Mouse (Mus musculus) stomach, postnatal 0 days (tissue): ENCODE results near the gene Rarres1. TPM values are rescaled to one million over a fixed set of nuclear protein-coding genes. Genes with fewer than 3 reads are reported as not detected.

Source experiments
- ATAC-seq: fragments of 200-750 bp; cut with Nextera tagmentation; 2 replicates; pipeline ENCODE4 v1.8.0; 2017; ENCODE audit not compliant: low FRiP score, low TSS enrichment
- DNase-seq: peaks from one replicate; pipeline ENCODE4 v3.0.0-alpha.2; 2016; ENCODE audit warnings: low spot score
- H3K27ac ChIP-seq: fragments of 300-500 bp; sonication (generic); replicated peaks from 2 replicates; pipeline ENCODE4 v1.5.1; 2014; ENCODE audit warnings: mild to moderate bottlenecking, control low read depth
- H3K27me3 ChIP-seq: fragments of 300-500 bp; sonication (generic); 2 replicates; pipeline ENCODE4 v1.6.1; 2014; ENCODE audit warnings: low read length; ENCODE audit not compliant: control insufficient read depth, insufficient read depth
- H3K36me3 ChIP-seq: fragments of 300-500 bp; sonication (generic); 2 replicates; pipeline ENCODE4 v1.6.1; 2014; ENCODE audit warnings: low read length, mixed read lengths; ENCODE audit not compliant: control insufficient read depth, insufficient read depth
- H3K4me1 ChIP-seq: fragments of 300-500 bp; sonication (generic); replicated peaks from 2 replicates; pipeline ENCODE4 v1.6.1; 2014; ENCODE audit warnings: antibody characterized with exemption; ENCODE audit not compliant: control insufficient read depth, insufficient read depth
- H3K4me2 ChIP-seq: fragments of 300-500 bp; sonication (generic); replicated peaks from 2 replicates; pipeline ENCODE4 v1.6.1; 2014; ENCODE audit warnings: low read depth, mild to moderate bottlenecking, control low read depth, moderate library complexity
- H3K4me3 ChIP-seq: fragments of 300-500 bp; sonication (generic); 2 replicates; pipeline ENCODE4 v1.5.1; 2014; ENCODE audit warnings: low read depth, low read length, control low read depth
- H3K9ac ChIP-seq: fragments of 300-500 bp; sonication (generic); 2 replicates; pipeline ENCODE4 v1.6.1; 2014; ENCODE audit warnings: mild to moderate bottlenecking, low read length, control low read depth, mixed read lengths
- H3K9me3 ChIP-seq: fragments of 300-500 bp; sonication (generic); 2 replicates; pipeline ENCODE4 v1.6.1; 2016; ENCODE audit warnings: low read length; ENCODE audit not compliant: control insufficient read depth
- CTCF ChIP-seq: IDR thresholded peaks from 2 replicates; pipeline ENCODE4 v1.5.1; 2016; ENCODE audit warnings: antibody characterized with exemption, low read depth, mild to moderate bottlenecking, moderate library complexity
- EP300 ChIP-seq: optimal IDR thresholded peaks from 2 replicates; pipeline ENCODE3; 2016; ENCODE audit warnings: antibody characterized with exemption
- WGBS: fragments of 180-500 bp; shearing (Covaris S2); extraction: QIAGEN DNeasy Blood & Tissue Kit; methylation state at CpG from one replicate; pipeline ENCODE4 v1.1.7; 2014; 5-methylcytosine and 5-hydroxymethylcytosine counted together
- polyA plus RNA-seq: library from polyadenylated mRNA; unstranded; fragments of >200 nt; fragmentation: Nextera tagmentation; extraction: Ambion mirVana; gene quantifications from 2 replicates; pipeline ENCODE4 v1.2.1, GENCODE M21; 2015

Rarres1 gene
- polyA plus RNA-seq, 1 experiment from 2014 or later: 3.1 TPM

DNA sequence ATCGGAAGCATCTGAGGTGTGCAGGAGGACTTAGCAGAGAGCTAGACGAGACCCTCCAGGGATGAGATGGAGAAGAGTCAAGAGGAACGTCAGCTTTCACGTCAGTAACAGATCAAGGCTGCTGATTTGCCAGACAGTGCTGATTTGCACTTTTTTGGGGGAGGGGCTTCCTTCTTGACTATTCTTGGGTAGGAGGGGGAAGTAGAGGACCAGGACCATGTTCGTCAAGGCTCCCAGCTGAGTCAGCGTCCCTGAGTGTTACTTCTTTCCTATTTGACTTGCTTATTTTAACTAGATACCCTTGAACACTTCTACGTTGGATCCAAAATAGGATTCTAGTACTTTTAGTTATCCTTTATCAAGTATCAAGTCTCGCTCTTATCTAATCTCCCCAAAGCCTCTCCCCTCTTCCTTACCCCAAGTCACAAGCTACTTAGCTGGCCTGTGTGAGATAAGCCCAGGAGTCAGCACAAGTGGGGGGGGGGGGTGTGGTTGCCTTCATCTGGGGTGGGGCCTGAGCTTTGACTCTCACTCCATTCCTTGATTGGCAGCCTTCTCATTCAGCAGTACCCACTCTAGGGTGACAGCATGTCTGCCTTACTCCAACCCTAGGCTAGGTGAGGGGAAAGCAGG is 16.4 kb downstream of the Rarres1 start:
- no peaks in the 10 kb centered on the region for H3K27me3 ChIP-seq
- no peaks in the 10 kb centered on the region for H3K9me3 ChIP-seq
- TF ChIP-seq CTCF (no peak), EP300 (no peak)
- DNase-seq (no peak), ATAC-seq (no peak)
- no peaks in the 10 kb centered on the region for H3K36me3 ChIP-seq
- H3K4me3 ChIP-seq: no peak overlapping the region
- WGBS: 86% methylated on average over 8 of the region's 8 CpGs
- H3K9ac ChIP-seq: no peak overlapping the region
- no peak overlapping the region for H3K4me2 ChIP-seq
- H3K27ac ChIP-seq: no peak overlapping the region
- H3K4me1 ChIP-seq: no peaks in the 10 kb centered on the region

DNA sequence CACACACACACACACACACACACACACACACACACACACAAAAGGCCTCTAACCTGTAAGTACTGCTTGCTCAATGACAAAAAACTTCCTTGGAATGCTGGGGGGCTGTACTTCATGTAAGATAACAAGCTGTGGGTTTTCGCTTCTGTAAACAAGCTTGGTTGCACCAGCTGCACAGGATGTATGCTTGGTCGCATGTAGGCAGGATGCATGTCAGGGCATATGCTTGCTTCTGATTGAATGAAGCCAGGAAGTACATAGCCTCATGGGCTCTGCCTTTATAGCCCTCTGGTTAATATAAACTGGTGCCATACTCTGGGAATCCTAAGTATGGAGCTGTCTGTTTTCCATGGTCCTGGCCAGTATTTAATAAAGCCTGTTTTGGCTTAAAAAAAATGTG is 17.3 kb downstream of the Rarres1 start:
- Histone ChIP-seq H3K27me3 (no peaks in the 10 kb centered on the region), H3K27ac (no peak overlapping the region), H3K36me3 (no peaks in the 10 kb centered on the region), H3K9ac (no peak overlapping the region), H3K9me3 (no peaks in the 10 kb centered on the region), H3K4me1 (no peaks in the 10 kb centered on the region), H3K4me2 (no peak overlapping the region), H3K4me3 (no peak overlapping the region)
- ATAC-seq (no peak), DNase-seq (no peak)
- TF ChIP-seq EP300 (no peak), CTCF (no peak)
- WGBS: 65% methylated on average over 2 of the region's 2 CpGs

DNA sequence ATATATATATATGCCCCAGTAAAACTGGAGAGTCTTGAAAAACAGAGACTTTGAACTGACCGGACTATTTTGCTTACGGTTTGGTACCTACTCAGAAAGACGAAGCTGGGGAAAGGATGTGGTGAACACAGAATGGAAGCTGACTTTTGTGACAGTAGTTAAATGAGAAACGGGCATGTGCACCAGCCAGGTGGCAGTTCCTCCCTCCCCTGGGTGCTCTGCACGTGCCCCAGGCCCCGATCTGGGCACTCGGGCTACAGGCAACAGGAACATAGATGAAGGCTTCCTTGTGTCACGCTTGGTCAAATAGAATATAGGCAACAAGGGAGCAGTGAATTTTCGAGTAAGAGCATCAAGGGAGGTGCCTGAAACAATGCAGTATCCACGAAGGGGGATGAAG is 19.0 kb downstream of the Rarres1 start:
- 87% methylated on average over 10 of the region's 10 CpGs for WGBS
- no peaks in the 10 kb centered on the region for H3K27me3 ChIP-seq
- H3K9ac ChIP-seq: no peak overlapping the region
- H3K4me2 ChIP-seq: no peak overlapping the region
- DNase-seq (no peak), ATAC-seq (no peak)
- no peaks in the 10 kb centered on the region for H3K9me3 ChIP-seq
- H3K4me3 ChIP-seq: no peak overlapping the region
- TF ChIP-seq EP300 (no peak), CTCF (no peak)
- no peak overlapping the region for H3K27ac ChIP-seq
- no peaks in the 10 kb centered on the region for H3K36me3 ChIP-seq
- H3K4me1 ChIP-seq: no peaks in the 10 kb centered on the region

DNA sequence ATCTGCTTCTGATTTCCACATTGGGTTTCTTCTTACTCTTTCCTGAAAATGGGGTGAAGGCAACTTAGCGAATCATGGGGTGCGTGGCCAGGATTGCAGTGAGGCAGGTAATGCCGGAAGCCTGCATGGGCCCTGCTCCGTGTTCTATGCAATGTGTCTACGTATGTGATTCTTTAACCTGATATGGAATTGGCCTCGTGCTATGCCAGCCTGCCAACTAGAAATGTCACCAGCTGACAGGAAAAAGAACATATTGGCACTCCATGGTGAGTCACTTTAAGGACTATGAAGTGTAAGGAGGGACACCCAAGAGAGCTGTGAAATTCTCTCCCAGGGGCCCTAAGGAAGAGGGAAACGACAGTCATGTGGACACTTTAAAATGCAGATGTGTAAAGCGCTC is 22.2 kb downstream of the Rarres1 start:
- Histone ChIP-seq H3K27ac (no peak overlapping the region), H3K9ac (no peak overlapping the region), H3K4me2 (no peak overlapping the region), H3K4me1 (no peaks in the 10 kb centered on the region), H3K36me3 (no peaks in the 10 kb centered on the region), H3K4me3 (no peak overlapping the region), H3K27me3 (no peaks in the 10 kb centered on the region), H3K9me3 (no peaks in the 10 kb centered on the region)
- DNase-seq: no peak
- 83% methylated on average over 8 of the region's 8 CpGs for WGBS
- TF ChIP-seq CTCF (no peak), EP300 (no peak)
- ATAC-seq: no peak

DNA sequence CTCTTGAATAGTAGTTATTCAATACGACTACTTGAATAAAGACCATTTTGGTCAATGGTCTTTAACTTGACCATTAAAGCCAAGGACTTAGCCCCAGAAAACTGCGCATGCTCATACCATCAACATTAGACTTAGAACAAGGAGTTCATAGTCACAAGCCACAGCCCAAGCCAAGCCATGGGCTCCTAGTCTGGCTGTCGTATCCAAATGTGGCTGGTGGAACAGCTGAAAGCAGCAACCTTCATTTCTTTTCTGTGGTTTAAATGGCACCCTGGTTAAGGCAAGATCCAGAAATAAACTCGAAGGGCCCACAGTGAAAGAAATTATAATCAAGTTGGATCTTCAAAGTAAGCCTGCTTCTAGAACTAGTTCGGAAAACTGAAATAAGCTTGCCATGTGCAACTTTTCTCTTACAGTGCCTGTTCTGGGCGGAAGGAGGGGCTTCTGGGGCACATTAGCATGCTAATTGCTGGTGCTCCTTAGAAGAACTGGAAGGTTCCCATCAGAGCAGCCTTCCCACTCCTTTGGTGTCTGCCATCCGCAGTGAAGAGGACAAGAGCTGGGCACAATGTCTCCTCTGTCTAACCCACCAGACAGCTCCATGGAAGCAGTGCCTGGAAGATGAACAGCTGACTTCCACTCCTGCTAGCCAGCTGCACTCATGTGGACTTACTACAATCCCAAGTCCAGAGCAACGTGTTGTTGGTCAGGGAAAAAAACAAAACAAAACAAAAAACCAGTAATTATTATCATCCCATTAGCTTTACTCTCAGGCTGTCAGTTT is 23.0 kb downstream of the Rarres1 start:
- H3K9ac ChIP-seq: no peak overlapping the region
- WGBS: 81% methylated on average over 8 of the region's 8 CpGs
- no peak overlapping the region for H3K27ac ChIP-seq
- no peak overlapping the region for H3K4me2 ChIP-seq
- H3K36me3 ChIP-seq: no peaks in the 10 kb centered on the region
- no peaks in the 10 kb centered on the region for H3K4me1 ChIP-seq
- no peak overlapping the region for H3K4me3 ChIP-seq
- no peaks in the 10 kb centered on the region for H3K27me3 ChIP-seq
- H3K9me3 ChIP-seq: no peaks in the 10 kb centered on the region
- ATAC-seq (no peak), DNase-seq (no peak)
- TF ChIP-seq CTCF (no peak), EP300 (no peak)

DNA sequence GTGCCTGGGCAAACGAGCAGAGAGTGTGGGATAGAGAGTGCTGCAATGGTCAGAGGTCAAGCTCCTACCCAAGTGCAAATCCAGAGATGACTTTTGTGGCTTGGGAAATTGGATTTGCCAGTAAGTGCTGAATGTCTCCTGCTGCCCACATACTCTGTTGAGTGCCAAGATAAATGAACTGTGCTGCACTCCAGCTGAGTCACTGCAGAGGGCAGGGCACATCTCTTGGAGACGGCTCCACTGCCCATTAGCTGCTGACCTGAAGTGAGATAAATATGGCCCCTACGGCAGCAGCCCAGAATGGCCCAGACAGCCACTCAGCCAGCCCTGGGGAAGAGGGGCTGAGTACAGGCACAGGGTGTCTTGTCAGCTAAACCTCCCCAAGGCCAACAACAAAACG is 25.2 kb downstream of the Rarres1 start:
- H3K4me2 ChIP-seq: no peak overlapping the region
- no peaks in the 10 kb centered on the region for H3K9me3 ChIP-seq
- no peaks in the 10 kb centered on the region for H3K27me3 ChIP-seq
- no peak for ATAC-seq
- H3K36me3 ChIP-seq: no peaks in the 10 kb centered on the region
- H3K4me3 ChIP-seq: no peak overlapping the region
- H3K4me1 ChIP-seq: no peaks in the 10 kb centered on the region
- no peak overlapping the region for H3K27ac ChIP-seq
- no peak for TF ChIP-seq EP300
- TF ChIP-seq CTCF: no peak
- WGBS: 44% methylated on average over 4 of the region's 4 CpGs
- H3K9ac ChIP-seq: no peak overlapping the region
- DNase-seq: no peak
